Mouse (Mus musculus): Measurements from ENCODE around the gene Cnih2.
"Not testable (repeated sequence)": the region's sequence is repeated elsewhere in the genome, so short reads cannot be mapped to it uniquely, and the experiment has no call there.

The Cnih2 gene

DNA sequence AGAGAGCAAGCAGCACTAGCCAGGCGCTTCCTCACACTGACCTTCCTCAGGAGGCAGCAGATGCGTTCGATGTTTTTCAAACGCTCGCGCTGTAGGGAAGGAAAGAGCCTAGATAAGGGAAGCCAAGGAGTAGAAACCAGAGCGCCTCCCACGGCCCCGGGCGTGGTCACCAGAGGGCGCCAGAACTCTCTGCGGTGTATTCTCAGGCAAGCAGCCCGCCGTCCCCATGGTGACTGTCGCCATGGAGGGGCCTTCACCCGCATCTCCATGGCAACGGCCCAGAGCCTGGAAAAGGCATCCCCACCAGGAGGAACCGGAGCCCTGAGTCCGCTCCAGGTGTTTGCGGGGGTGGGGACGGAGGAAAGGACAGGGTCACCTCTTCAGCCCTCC, 4.1 kb downstream of the Cnih2 start:
- DNase-seq (ENCODE audit: low spot score in 2 of 2), result peak; percentile 85 to 94

DNA sequence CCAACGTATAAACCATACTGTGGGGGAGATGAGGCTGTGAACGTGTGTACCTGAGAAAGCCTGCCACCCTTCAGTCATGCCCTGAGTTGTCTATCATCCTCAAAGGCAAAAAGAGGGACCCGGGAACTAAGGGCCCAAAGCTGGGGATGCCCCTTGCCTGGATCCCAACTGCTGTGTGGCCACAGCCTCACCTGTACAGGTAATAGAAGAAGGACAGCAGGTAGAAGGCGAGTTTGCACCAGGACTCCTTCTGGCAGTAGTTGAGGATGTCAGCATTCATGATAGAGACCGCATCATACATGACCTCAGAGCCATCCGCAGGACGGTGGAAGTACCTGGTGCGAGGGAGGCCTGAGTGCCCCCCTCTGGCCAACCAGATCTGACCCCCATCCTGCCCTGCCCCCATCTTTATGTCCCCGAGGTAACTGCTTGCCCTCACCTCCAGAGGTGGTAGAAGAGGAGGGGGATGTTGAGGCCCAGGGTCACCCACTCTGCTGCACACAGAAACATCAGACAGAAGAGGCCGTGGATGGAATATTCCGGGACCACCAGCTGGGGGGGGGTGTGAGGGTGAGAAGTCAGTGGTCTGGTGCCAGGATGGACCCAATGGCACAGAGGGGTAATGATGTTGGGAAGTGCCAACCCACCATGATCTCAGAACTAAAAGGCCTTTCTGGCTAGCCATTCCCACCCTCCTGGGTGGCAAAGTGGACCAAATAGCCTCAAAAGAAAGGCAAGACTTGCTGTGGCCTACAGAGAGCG, 4.7 kb downstream of the Cnih2 start:
- DNase-seq (ENCODE audit: low spot score in 2 of 2), result no peak

DNA sequence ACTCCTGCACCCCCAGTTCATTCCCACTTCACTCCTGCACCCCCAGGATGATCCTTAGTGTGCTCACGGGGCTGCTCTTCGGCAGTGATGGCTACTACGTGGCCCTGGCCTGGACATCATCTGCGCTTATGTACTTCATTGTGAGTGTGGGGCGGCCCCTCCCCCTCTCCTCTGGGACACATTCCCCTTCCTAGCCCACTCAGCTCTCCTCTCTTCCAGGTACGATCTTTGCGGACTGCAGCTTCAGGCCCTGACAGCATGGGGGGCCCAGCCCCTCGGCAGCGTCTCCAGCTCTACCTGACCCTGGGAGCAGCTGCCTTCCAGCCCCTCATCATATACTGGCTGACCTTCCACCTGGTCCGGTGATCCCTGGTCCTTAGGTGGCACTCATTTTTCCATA, 6.2 kb downstream of the Cnih2 start:
- no peak for DNase-seq (ENCODE audit: low spot score in 2 of 2)

DNA sequence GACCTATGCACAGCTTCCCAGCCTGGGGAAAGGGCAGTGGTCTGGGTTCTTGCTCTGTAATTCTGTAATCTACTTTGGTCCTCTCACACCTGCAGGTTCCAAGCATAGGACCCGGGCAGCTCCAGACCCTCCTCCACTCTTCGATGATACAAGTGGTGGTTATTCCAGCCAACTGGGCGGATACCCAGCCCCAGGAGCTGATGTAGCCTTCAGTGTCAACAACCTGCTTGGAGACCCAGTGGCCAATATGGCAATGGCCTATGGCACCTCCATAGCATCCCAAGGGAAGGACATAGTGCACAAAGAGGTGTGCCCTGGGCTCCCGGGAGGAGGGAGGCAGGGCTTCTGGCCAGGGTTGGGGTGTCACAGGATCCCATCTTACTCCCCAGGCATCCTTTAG, 9.0 kb downstream of the Cnih2 start:
- no peak for DNase-seq (ENCODE audit: low spot score in 2 of 2)

DNA sequence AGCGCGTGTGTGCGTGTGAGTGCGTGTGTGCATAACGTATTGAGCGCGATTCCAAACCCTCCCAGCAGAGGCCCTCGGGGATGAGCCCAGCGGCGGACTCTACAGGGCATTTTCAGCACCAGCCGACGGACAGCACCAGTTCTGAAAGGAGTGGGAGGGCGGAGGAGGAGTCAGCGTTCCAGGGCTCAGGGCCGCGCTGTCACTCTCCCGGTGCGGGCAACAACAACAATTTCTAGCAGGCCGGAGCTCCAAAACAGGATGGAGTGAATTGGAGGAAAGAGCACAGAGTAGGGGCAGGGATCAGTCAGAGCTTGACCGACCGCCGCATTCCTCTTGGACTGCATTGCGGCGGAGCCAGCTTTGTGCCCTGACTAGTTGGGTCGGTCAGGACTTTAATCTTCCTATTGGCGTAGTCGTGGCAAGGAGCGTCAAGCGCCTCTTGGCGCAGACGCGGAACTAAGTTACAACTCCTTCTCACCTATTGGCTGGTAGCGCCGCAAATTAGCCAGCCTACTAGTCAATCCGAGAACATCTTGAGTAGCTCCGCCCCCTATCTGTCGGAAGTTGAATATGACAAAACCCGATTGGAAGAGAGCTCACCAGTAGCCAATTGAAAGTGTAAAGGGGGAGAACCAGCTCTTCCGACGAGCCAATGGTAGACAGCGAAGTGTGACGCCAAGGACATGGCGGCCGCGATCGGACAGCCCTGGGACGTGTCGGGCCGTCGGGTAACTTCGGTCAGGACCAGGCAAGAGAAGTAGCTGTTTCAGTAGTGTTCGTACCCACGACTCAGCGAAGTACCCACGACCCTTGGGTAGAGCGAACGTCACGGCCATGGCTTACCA, 10.2 kb downstream of the Cnih2 start, which contains the start of gene Yif1a:
Gene Yif1a, plus strand, starts transcription at position 655 of the 845 bp plus-strand sequence.
- DNase-seq (ENCODE audit: low spot score in 2 of 2), result peak; percentile 90 to 96

DNA sequence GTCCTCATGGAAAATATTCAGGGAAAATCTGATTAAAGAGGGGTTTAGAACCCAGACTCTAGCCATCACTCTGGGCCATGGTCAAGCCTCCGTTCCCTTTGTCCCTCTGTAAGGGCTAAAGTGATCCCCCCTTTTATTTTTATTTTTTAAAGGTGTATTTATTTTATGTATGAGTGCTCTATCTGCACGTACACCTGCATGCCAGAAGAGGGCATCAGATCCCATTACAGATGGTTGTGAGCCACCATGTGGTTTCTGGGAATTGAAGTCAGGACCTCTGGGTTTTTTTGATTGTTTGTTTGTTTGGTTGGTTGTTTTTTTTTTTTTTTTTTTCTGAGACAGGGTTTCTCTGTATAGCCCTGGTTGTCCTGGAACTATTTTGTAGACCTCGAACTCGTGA, 11.8 kb downstream of the Cnih2 start:
- DNase-seq (ENCODE audit: low spot score in 2 of 2), result not testable (repeated sequence)

DNA sequence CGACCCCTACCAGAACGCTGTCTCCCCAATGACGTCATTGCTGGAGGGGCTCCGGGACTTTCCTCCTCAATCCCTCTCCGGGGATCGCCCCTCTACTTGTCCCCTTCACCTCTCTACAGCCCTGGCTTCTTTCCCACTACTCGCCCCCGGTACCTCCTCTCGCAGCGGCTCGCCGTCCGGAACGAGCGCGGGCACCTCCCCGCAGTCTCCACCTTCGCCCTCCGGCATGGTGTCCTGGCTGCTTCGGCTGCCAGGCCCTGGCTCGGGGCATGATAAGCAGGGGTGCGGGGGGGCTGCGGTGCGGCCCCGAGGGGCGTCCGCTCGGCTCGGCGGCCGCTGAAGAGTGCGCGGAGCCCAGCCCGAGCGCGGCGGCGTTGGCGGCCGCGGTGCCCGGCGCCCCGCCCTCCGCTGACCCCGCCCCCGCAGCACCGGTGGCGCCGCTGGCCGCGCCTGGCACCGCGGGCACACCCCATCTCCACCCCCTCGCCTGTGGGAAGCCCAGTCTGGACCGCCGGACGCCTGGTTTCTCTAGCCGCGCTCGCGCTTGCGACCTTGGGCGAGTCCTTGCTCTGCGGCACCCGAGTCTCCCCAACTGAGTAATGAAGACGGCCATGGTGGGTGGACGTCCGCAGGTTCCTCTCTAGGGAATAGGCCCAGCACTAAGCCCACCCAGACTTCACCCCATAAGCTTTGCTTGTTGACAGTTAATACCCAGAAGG, 13.0 kb downstream of the Cnih2 start, which contains the start of gene Tmem151a:
Gene Tmem151a, minus strand, starts transcription at position 387 of the 719 bp plus-strand sequence.
- no peak for DNase-seq (ENCODE audit: low spot score in 2 of 2)

DNA sequence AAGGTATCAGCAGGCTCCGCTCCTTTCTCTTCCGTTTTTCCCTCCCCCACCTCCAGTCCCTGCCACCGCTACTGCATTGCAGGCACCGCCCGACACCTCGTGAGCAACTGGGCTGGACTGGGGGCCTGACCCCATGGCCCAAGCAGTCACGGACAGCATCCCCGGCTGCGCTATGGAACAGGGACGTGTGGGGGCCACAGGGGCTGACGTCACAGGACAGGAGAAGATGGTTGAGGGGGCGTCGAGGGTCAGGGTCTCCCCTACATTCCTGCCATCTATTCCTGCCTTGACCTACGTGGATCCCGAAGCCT, 13.5 kb downstream of the Cnih2 start:
- no peak for DNase-seq (ENCODE audit: low spot score in 2 of 2)

DNA sequence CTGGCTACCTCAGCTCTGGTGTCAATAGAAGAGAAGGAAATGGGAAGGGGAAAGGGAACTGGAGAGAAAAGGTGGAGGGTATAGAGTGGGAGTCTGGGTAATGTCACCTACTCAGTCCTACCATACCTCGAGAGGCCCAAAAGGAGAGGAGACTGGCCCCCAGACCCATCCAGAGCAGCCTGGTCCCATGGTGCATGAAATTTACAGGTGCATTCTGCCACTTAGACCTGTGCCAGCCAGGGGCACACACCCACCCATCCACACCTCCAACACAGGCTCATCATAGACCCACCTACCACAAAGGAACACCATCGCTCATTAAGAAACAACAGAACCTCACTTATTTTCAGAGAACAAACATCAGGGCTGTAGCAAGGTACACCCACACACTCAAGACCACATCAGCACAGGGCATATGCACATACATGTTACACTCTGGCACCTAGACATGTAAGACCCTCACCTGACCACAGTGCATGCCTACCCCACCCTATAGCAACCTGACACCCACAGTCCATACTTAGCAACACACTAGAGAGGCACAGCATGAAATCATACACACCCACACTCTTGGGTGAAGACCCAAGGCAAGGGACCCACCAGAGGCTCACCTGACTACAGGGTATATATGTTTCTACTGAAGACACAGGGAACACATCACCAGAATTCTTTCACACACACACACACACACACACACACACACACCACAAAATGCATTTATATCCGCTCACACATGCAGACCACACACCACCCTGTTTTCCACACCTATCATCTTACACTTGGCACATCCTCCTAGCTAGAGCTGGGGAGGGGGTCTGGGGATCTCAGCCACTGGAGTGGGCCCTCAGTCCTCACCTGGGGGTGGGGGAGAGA, 14.1 kb downstream of the Cnih2 start:
- DNase-seq (ENCODE audit: low spot score in 2 of 2), result no peak

DNA sequence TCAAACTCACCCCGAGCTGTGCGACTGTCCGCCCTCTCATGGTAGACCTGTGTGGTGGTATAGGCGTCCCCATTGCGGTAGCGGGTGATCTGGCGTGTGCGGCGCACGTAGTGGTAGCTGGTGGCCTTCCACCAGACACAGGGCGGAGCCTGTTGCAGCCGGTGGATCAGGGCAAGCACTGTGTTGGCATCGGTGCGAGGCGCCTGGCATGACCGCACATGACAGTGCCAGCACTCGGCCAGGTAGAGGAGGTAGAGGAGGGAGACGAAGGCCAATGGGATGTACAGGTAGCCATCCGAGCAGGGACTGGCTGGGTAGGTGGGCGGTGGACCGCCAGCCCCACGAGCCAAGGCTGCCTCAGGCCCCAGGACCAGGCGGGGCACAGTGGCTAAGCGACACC, 15.7 kb downstream of the Cnih2 start:
- DNase-seq (ENCODE audit: low spot score in 2 of 2), result no peak

DNA sequence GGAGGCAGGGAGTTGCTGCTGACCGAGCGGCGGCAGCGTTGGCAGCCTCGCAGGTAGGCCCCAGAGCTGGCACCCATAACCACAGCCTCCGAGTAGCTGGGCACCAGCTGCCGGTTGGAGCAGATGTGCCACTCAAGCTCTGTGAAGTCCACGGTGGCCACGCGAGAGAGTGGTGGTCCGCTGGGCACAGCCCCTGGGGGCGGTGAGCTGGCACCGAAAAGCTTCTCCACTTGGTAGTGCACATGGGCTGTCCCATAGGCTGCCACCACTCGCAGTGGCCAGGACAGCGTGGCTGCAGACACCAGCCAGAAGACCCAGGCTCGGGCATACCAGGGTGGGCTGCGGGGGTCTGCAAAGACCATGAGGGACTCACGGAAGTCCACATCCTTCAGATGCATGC, 16.3 kb downstream of the Cnih2 start:
- DNase-seq (ENCODE audit: low spot score in 2 of 2), result no peak

DNA sequence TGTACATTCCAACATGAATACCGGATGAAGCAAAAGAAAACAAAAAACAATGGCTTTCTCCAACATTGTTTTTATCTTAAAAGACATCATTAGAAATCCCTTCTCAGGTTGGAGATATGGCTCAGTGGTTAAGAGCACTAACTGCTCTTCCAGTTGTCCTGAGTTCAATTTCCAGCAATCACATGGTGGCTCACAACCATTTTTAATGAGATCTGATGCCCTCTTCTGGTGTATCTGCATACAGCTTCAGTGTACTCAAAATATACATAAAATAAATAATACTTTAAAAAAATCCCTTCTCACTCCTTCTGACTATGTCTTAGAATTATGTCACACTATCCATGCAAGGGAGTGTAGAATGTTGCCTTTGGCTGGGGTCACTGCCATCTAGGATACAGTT, 19.0 kb downstream of the Cnih2 start:
- no peak for DNase-seq (ENCODE audit: low spot score in 2 of 2)

DNA sequence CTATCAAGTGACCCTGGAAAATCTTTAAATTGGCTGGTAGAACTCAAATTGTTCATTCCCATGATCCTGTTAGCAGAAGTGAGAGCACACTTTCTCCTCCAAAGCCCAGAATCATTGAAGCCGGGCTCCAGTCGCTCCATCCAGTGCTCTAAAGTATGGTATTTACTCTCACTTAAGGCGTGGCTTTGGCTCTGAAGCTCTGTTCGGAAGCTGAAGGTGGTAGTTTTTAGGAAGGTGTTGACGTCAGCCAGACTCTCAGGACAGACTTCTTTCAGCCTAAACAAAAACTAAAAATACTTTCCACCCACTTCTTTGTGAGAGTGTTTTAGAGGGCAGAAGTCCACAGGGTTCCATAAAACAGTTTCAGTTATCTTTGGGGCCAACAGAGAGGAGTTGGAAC, 24.8 kb downstream of the Cnih2 start:
- DNase-seq (ENCODE audit: low spot score in 2 of 2), result no peak

DNA sequence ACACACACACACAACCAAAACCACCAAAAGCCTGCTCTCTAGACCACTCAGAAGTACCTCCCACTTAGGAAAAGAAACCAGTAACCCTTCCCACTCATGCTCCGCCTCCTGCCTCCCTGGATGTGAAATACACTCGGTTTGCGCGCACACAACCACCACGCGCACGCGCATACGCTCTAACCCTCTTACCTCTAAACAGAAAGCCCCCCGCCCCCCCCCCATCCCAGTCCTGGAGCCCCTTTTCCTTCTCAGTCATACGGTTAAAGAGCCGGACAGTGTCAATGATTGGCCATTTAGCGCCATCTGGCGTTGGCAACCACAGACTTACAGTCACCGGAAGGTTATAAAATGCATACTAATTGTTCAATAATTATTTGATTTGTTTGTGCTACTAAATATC, 25.3 kb downstream of the Cnih2 start:
- no peak for DNase-seq (ENCODE audit: low spot score in 2 of 2)

DNA sequence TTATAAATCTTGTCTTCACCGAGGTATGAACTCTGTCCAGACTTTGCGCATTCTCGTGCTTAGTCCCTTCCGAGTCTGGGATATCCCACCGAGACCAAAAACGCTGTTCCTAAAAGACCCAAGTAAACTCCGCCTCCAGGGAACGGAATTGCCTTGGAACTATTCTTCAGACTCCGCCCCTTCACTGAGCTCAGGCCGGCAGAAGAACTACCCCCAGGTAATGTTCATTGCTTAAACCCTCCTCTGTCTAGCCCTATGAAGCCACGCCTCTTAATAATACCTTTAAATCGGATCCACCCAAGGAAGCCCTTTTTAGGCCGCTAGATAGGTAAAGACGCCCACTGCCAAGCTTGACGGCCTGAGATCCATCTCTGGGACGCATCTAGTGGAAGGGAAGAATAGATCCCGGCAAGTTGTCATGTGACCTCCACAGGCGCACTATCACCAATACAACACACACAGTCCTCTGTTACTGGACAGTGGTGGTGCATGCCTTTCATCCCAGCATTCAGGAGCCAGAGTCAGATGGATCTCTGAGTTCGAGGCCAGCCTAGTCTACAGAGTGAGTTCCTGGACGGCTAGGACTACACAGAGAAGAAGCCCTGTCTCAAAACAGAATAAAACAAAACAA, 25.8 kb downstream of the Cnih2 start:
- DNase-seq (ENCODE audit: low spot score in 2 of 2), result no peak

DNA sequence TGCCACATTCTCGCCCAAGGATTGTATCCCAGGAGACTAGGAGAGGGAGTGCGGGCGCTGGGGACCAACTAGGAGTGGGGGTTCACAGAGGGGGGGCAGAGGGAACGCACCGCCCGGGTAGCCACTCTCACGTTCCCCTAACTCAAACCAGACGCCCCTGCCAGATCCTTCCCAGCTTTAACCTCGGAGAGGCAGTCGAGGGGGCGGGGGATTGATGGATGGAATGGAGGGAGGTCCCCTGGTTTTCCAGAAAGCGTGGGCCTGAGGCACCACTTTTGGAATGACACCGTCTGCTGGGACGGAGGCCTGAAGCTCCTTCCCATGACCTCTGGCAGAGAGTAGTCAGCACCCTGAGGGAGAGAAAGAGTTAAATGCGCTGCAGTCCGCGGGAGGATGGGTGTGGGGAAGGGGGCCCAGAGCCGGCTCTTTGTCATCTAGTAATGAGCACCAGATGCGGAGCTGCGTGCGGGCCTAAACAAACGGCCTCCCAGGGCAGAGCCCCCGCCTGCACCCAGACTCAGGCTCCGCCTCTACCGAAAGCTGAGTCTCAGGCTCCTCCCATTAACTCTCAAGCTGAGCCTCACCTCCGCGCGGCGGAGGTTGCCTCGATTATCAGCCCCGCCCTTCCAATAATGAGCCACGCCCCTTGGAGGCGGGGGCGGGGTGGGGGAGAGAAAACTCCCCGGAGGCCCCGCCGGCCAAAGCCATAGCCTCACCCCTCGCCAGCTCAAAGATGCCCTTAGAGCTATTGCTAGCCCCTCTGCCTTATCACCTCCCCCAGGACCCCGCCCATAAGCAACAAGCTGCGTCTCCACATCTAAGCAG, 26.6 kb downstream of the Cnih2 start:
- peak; percentile 85 to 86 for DNase-seq (ENCODE audit: low spot score in 2 of 2)

DNA sequence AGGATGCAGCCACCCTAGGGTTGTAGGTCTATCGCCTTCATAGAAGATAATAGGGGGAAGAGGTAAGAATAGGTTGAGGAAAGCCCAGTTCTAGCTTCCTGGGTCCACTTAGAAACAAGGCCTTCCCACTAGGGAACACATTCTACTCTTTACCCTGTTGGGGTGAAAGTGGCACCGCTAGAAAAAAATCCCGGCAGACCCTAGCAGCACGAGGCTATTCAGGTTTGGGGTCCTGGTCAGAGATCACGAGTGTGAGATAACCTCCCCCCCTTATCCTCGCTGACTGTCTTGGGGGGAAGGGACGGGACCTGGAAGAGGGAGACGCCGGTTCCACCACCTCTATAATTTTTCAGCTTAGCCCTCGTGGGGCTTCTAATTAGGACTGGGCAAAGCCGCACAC, 27.2 kb downstream of the Cnih2 start:
- DNase-seq (ENCODE audit: low spot score in 2 of 2), result no peak

DNA sequence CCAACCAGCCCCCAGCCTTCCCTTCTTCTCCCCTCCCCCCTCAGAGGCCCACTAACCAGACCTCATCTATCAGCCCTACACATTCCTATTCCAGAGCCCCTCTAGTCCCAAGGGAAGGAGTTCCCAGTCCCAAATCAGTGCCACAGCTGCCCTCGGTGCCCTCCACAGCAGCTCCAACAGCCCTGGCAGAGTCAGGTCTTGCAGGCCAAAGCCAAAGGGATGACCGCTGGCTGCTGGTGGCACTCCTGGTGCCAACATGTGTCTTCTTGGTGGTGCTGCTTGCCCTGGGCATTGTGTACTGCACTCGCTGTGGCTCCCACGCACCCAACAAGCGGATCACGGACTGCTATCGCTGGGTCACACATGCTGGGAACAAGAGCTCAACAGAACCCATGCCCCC, 28.3 kb downstream of the Cnih2 start:
- no peak for DNase-seq (ENCODE audit: low spot score in 2 of 2)

DNA sequence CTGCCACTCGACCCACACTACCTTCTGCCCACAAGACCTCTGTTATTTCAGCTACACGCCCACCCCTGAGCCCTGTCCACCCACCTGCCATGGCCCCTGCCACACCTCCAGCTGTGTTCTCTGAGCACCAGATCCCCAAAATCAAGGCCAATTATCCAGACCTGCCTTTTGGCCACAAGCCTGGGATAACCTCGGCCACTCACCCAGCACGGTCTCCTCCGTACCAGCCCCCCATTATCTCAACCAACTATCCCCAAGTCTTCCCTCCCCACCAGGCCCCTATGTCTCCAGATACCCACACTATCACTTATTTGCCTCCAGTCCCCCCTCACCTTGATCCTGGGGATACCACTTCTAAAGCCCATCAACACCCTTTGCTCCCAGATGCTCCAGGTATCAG, 28.8 kb downstream of the Cnih2 start:
- DNase-seq (ENCODE audit: low spot score in 2 of 2), result no peak

DNA sequence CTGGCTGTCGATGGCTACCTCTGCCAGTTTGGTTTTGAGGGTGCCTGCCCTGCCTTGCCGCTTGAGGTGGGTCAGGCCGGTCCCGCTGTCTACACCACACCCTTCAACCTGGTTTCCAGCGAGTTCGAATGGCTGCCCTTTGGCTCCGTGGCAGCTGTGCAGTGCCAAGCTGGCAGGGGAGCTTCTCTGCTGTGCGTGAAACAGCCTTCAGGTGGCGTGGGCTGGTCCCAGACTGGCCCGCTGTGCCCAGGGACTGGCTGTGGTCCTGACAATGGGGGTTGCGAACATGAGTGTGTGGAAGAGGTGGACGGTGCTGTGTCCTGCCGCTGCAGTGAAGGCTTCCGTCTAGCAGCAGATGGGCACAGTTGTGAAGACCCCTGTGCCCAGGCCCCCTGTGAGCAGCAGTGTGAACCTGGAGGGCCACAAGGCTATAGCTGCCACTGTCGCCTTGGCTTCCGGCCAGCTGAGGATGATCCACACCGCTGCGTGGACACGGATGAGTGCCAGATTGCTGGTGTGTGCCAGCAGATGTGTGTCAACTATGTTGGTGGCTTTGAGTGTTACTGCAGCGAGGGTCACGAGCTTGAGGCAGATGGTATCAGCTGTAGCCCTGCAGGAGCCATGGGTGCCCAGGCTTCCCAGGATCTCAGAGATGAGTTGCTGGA, 29.6 kb downstream of the Cnih2 start:
- no peak for DNase-seq (ENCODE audit: low spot score in 2 of 2)
